Mouse (Mus musculus): ENCODE measurements around the gene Barhl1. TPM values are rescaled to one million over a fixed set of nuclear protein-coding genes. Genes with fewer than 3 reads are reported as not detected.

Barhl1 gene
- polyA plus RNA-seq, 1 experiment: 0.04 TPM

DNA sequence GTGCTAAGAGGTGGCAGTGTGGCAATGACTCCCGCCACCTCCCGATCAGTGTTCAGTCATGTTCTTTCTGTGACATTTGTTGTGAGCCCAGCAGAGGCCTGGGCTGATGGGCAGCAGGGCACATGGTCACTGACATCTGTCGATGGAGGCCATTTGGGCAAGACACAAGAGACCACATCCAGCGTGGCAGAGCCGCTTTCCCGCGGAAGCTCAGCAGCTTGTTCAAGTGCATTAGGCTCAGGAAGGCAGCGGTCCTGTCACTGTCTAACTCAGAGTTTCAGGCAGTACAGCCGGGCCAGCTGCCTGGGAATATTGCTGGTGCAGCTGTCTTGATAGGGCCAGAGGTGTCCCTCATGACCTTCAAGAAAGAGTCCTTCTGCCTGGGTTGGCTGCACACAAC is 38.1 kb upstream of the Barhl1 start:
- Histone ChIP-seq H3K79me2 (ENCODE audit: control insufficient read depth, insufficient read depth) (no peaks in the 10 kb centered on the region), H3ac (ENCODE audit: control insufficient read depth, insufficient read length) (no peak overlapping the region), H3K4me3 (no peak overlapping the region), H3K4me2 (ENCODE audit: low read depth) (no peak overlapping the region), H3K36me3 (ENCODE audit: control insufficient read depth, insufficient read depth) (no peaks in the 10 kb centered on the region), H3K27me3 (ENCODE audit: control insufficient read depth, insufficient read depth, insufficient read length) (no peaks in the 10 kb centered on the region)
- TF ChIP-seq USF1 (IDR thresholded peaks at IDR 0.05; ENCODE audit: low read depth) (no peak), MYOD1 (IDR thresholded peaks at IDR 0.05; ENCODE audit: control insufficient read depth in 1 of 3, insufficient read length in 2 of 3, low read depth in 2 of 3) (peak in 1 of 3 experiments; percentile 3)

GRCm38 (mm10) chr2:28952981-28953380 is 36.5 kb upstream of the Barhl1 start:
- H3K4me2 ChIP-seq (ENCODE audit: low read depth): no peak overlapping the region
- no peak overlapping the region for H3ac ChIP-seq (ENCODE audit: control insufficient read depth, insufficient read length)
- no peak overlapping the region for H3K4me3 ChIP-seq
- H3K79me2 ChIP-seq (ENCODE audit: control insufficient read depth, insufficient read depth): no peaks in the 10 kb centered on the region
- H3K27me3 ChIP-seq (ENCODE audit: control insufficient read depth, insufficient read depth, insufficient read length): no peaks in the 10 kb centered on the region
- TF ChIP-seq POLR2A (IDR thresholded peaks at IDR 0.05; ENCODE audit: insufficient read length, low read depth) (no peak), TCF12 (IDR thresholded peaks at IDR 0.05; ENCODE audit: insufficient read depth, poor library complexity, severe bottlenecking) (no peak), REST (IDR thresholded peaks at IDR 0.05; ENCODE audit: insufficient read depth, insufficient read length) (no peak), TCF3 (IDR thresholded peaks at IDR 0.05; ENCODE audit: insufficient read length, low read depth) (no peak), SRF (IDR thresholded peaks at IDR 0.05; ENCODE audit: control insufficient read depth, insufficient read length, low read depth) (no peak), MYOD1 (IDR thresholded peaks at IDR 0.05; ENCODE audit: control insufficient read depth in 1 of 3, insufficient read length in 2 of 3, low read depth in 2 of 3) (no peak), MYOG (IDR thresholded peaks at IDR 0.05; ENCODE audit: control insufficient read depth in 1 of 3, insufficient read depth in 1 of 3, insufficient read length in 2 of 3, low read depth in 2 of 3) (no peak)
- H3K36me3 ChIP-seq (ENCODE audit: control insufficient read depth, insufficient read depth): no peaks in the 10 kb centered on the region

GRCm38 (mm10) chr2:28946312-28946711 is 29.8 kb upstream of the Barhl1 start:
- Histone ChIP-seq H3K79me2 (ENCODE audit: control insufficient read depth, insufficient read depth) (no peaks in the 10 kb centered on the region), H3K4me3 (no peak overlapping the region), H3K36me3 (ENCODE audit: control insufficient read depth, insufficient read depth) (no peaks in the 10 kb centered on the region), H3ac (ENCODE audit: control insufficient read depth, insufficient read length) (no peak overlapping the region), H3K4me2 (ENCODE audit: low read depth) (no peak overlapping the region), H3K27me3 (ENCODE audit: control insufficient read depth, insufficient read depth, insufficient read length) (no peaks in the 10 kb centered on the region)
- TF ChIP-seq TCF3 (IDR thresholded peaks at IDR 0.05; ENCODE audit: insufficient read length, low read depth) (no peak), USF1 (IDR thresholded peaks at IDR 0.05; ENCODE audit: low read depth) (no peak), MYOD1 (IDR thresholded peaks at IDR 0.05; ENCODE audit: control insufficient read depth in 1 of 3, insufficient read length in 2 of 3, low read depth in 2 of 3) (peak in 2 of 3 experiments; percentile 79 to 84), POLR2A (IDR thresholded peaks at IDR 0.05; ENCODE audit: insufficient read length, low read depth) (no peak)

DNA sequence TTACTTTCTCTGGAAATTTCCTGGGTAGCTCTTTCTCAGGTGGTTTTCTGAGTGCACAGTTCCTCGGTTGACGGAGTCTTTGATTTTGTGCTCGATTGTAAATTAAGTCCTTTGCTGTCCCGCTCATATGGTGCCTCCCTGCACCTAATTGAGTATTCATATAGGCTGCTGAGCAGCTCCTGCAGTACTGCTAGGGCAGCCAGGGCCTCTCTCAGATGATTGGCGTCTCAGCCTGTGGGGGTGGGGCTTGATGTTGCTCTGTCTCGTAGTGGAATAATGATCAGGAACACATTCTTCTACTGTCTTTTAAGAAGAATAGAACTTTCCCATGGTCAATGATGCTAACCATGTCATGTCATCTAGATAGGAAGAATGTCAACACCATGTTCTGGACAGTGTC is 28.9 kb upstream of the Barhl1 start:
- H3ac ChIP-seq (ENCODE audit: control insufficient read depth, insufficient read length): no peak overlapping the region
- H3K4me2 ChIP-seq (ENCODE audit: low read depth): no peak overlapping the region
- H3K27me3 ChIP-seq (ENCODE audit: control insufficient read depth, insufficient read depth, insufficient read length): no peaks in the 10 kb centered on the region
- no peaks in the 10 kb centered on the region for H3K79me2 ChIP-seq (ENCODE audit: control insufficient read depth, insufficient read depth)
- H3K4me3 ChIP-seq: no peak overlapping the region
- TF ChIP-seq POLR2AphosphoS2 (IDR thresholded peaks at IDR 0.05; ENCODE audit: insufficient read length, low read depth) (no peak), USF1 (IDR thresholded peaks at IDR 0.05; ENCODE audit: low read depth) (no peak), REST (IDR thresholded peaks at IDR 0.05; ENCODE audit: insufficient read depth, insufficient read length) (no peak), CEBPB (IDR thresholded peaks at IDR 0.05; ENCODE audit: insufficient read depth, poor library complexity, severe bottlenecking) (no peak), E2F4 (IDR thresholded peaks at IDR 0.05; ENCODE audit: insufficient read depth) (no peak), MYOG (IDR thresholded peaks at IDR 0.05; ENCODE audit: control insufficient read depth in 1 of 3, insufficient read depth in 1 of 3, insufficient read length in 2 of 3, low read depth in 2 of 3) (no peak), TCF3 (IDR thresholded peaks at IDR 0.05; ENCODE audit: insufficient read length, low read depth) (no peak), POLR2A (IDR thresholded peaks at IDR 0.05; ENCODE audit: insufficient read length, low read depth) (no peak), MAX (IDR thresholded peaks at IDR 0.05; ENCODE audit: low read depth) (no peak), TCF12 (IDR thresholded peaks at IDR 0.05; ENCODE audit: insufficient read depth, poor library complexity, severe bottlenecking) (no peak), SRF (IDR thresholded peaks at IDR 0.05; ENCODE audit: control insufficient read depth, insufficient read length, low read depth) (no peak), MYOD1 (IDR thresholded peaks at IDR 0.05; ENCODE audit: control insufficient read depth in 1 of 3, insufficient read length in 2 of 3, low read depth in 2 of 3) (no peak)
- no peaks in the 10 kb centered on the region for H3K36me3 ChIP-seq (ENCODE audit: control insufficient read depth, insufficient read depth)

DNA sequence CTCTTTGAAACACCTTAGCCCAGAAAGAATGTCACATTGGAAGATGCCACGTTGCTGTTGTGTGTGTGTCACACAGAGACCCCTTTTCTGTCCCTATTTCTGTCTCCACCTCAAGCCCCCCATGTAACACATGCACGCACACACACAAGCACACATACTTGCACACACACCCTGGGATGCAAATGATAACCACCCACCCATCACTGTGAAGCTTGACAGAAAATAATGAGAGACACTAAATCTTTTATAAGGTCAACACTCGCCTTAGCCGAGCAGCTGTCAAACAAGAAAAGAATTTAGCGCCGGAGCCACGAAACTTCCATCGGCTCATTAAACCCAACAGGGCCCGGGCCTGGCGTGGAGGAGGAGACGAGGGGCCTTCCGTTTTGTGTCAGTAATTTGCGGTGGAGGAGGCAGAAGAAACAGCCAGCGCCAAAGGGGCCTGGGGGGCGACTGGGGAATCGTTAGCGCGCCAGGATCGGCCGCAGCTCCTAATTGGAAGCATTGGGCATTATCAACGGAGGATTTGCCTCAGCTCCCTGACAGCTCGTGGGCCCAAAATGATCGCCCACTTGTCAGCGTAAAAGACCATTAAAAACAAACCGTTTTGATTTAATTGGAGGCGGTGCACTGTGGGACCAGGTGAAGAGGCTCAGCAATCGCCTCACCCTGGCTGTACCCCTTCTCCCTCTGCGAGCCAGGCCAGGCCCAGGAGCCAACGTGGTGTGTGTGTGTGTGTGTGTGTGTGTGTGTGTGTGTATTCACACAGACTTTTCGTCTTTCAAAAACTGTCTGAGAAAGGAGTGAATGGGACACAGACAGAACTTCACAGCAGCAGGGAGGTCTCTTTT is 27.4 kb upstream of the Barhl1 start:
- Histone ChIP-seq H3K4me3 (no peak overlapping the region), H3K79me2 (ENCODE audit: control insufficient read depth, insufficient read depth) (no peaks in the 10 kb centered on the region), H3K4me2 (ENCODE audit: low read depth) (no peak overlapping the region), H3ac (ENCODE audit: control insufficient read depth, insufficient read length) (no peak overlapping the region), H3K27me3 (ENCODE audit: control insufficient read depth, insufficient read depth, insufficient read length) (no peaks in the 10 kb centered on the region), H3K36me3 (ENCODE audit: control insufficient read depth, insufficient read depth) (no peaks in the 10 kb centered on the region)
- TF ChIP-seq TCF3 (IDR thresholded peaks at IDR 0.05; ENCODE audit: insufficient read length, low read depth) (no peak), REST (IDR thresholded peaks at IDR 0.05; ENCODE audit: insufficient read depth, insufficient read length) (no peak), MYOG (IDR thresholded peaks at IDR 0.05; ENCODE audit: control insufficient read depth in 1 of 3, insufficient read depth in 1 of 3, insufficient read length in 2 of 3, low read depth in 2 of 3) (no peak), MAX (IDR thresholded peaks at IDR 0.05; ENCODE audit: low read depth) (no peak), TCF12 (IDR thresholded peaks at IDR 0.05; ENCODE audit: insufficient read depth, poor library complexity, severe bottlenecking) (no peak), POLR2AphosphoS2 (IDR thresholded peaks at IDR 0.05; ENCODE audit: insufficient read length, low read depth) (no peak), SRF (IDR thresholded peaks at IDR 0.05; ENCODE audit: control insufficient read depth, insufficient read length, low read depth) (no peak), USF1 (IDR thresholded peaks at IDR 0.05; ENCODE audit: low read depth) (no peak), CEBPB (IDR thresholded peaks at IDR 0.05; ENCODE audit: insufficient read depth, poor library complexity, severe bottlenecking) (no peak), MYOD1 (IDR thresholded peaks at IDR 0.05; ENCODE audit: control insufficient read depth in 1 of 3, insufficient read length in 2 of 3, low read depth in 2 of 3) (no peak), POLR2A (IDR thresholded peaks at IDR 0.05; ENCODE audit: insufficient read length, low read depth) (no peak)

Data from myocyte (in vitro differentiated cells).